Mouse (Mus musculus): ENCODE data around the gene Spred2. TPM values are rescaled to one million over a fixed set of nuclear protein-coding genes. Genes with fewer than 3 reads are reported as not detected.

Spred2 gene
- polyA plus RNA-seq, 1 experiment from 2014 or later: 8.4 TPM

DNA sequence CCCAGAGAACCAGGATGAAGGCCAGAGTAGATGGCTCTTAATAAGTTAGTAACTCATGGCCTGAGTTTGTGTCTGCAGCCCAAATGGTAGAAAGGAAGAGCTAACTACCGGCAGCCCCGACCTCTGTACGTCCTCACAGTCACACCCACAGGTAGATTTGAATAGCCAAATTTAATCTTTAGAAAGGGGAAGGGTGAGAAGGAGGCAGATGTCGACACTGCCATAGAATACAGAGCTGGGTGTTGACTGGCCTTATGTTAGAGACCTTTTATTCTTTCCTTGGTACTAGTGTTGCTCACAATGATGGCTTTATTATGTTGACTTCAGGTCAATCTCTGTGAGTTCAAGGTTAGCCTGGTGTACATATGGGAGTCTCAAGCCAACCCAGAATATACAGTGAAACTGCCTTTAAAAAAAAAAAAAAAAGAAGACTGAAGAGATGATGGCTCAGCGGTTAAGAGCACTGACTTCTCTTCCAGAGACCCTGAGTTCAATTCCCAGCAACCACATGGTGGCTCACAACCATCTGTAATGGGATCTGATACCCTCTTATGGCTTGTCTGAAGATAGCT, 61.2 kb downstream of the Spred2 start:
- WGBS: 76% methylated on average over 5 of the region's 5 CpGs
- no peak for ATAC-seq
- Histone ChIP-seq H3K9ac (replicated peaks; ENCODE audit: low read depth, low read length) (no peak overlapping the region), H3K27ac (ENCODE audit: low read length) (no peak overlapping the region), H3K9me3 (ENCODE audit: control insufficient read depth, low read length) (no peaks in the 10 kb centered on the region), H3K36me3 (ENCODE audit: control insufficient read depth, insufficient read depth) (no peaks in the 10 kb centered on the region), H3K4me3 (replicated peaks; ENCODE audit: low read length) (no peak overlapping the region), H3K4me2 (ENCODE audit: low read length) (no peak overlapping the region), H3K27me3 (replicated peaks; ENCODE audit: control insufficient read depth, insufficient read depth, low read length) (no peaks in the 10 kb centered on the region), H3K4me1 (replicated peaks; ENCODE audit: control insufficient read depth, insufficient read depth, low read length) (peaks cover 15% of the 10 kb centered on the region)

GRCm38 (mm10) chr11:19986443-19986861, 62.3 kb downstream of the Spred2 start:
- Histone ChIP-seq H3K9me3 (ENCODE audit: control insufficient read depth, low read length) (no peaks in the 10 kb centered on the region), H3K9ac (replicated peaks; ENCODE audit: low read depth, low read length) (no peak overlapping the region), H3K36me3 (ENCODE audit: control insufficient read depth, insufficient read depth) (no peaks in the 10 kb centered on the region), H3K4me1 (replicated peaks; ENCODE audit: control insufficient read depth, insufficient read depth, low read length) (peaks cover 17% of the 10 kb centered on the region), H3K4me3 (replicated peaks; ENCODE audit: low read length) (no peak overlapping the region), H3K4me2 (ENCODE audit: low read length) (no peak overlapping the region), H3K27me3 (replicated peaks; ENCODE audit: control insufficient read depth, insufficient read depth, low read length) (no peaks in the 10 kb centered on the region), H3K27ac (ENCODE audit: low read length) (no peak overlapping the region)
- no peak for ATAC-seq
- 50% methylated on average over 1 of the region's 1 CpGs for WGBS

DNA sequence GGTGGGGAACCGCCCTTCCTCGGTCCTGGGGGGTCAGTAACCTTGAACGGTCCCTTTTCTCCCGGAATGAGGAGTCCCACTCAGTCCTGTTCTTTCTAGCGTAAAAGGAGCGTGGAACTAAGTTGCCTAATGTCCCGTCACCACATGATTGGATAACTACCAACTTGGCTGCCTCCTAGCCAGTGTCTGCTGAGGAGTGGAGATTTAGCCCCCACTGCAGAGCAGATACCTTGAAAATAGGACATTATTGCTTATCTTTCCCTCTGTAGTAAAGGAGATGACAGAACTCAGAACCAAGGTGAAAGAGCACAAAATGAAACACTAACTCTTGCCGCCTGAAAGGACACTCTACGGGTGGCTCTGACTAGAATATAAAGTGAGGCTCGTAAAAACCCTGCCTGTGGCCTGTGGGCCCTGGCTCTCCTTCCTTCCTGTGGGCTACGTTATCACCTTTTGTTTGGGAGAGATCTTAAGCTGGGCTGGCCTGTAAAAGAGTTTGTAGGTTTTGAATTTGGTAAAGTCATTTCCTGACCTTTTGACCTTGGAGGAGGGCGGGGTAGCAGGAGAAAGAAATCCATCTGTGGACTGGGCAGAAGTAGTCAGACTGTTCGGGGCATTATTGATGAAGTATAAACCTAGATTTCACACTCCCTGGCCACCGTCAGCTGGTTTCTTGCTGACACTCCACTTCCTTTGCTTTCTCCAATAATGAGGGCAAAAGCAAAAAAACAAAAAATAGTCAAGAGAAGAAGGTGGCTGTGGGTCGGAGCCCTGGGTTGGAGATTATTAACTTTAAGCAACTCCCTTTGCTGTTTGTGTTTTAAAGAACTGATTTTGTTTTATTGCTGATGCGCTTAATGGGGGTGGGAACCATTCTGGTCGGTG, 62.9 kb downstream of the Spred2 start:
- Histone ChIP-seq H3K27ac (ENCODE audit: low read length) (no peak overlapping the region), H3K4me1 (replicated peaks; ENCODE audit: control insufficient read depth, insufficient read depth, low read length) (peaks cover 14% of the 10 kb centered on the region), H3K4me2 (ENCODE audit: low read length) (no peak overlapping the region), H3K9me3 (ENCODE audit: control insufficient read depth, low read length) (no peaks in the 10 kb centered on the region), H3K4me3 (replicated peaks; ENCODE audit: low read length) (no peak overlapping the region), H3K9ac (replicated peaks; ENCODE audit: low read depth, low read length) (no peak overlapping the region), H3K36me3 (ENCODE audit: control insufficient read depth, insufficient read depth) (no peaks in the 10 kb centered on the region), H3K27me3 (replicated peaks; ENCODE audit: control insufficient read depth, insufficient read depth, low read length) (no peaks in the 10 kb centered on the region)
- WGBS: 36% methylated on average over 17 of the region's 17 CpGs
- no peak for ATAC-seq

- no peaks in the 10 kb centered on the region for H3K36me3 ChIP-seq (ENCODE audit: control insufficient read depth, insufficient read depth)
- 19% methylated on average over 9 of the region's 9 CpGs for WGBS
- ATAC-seq: no peak
Measured at GRCm38 (mm10) chr11:19987756-19988091, 63.5 kb downstream of the Spred2 start.

GRCm38 (mm10) chr11:19988224-19988623, 64.0 kb downstream of the Spred2 start:
- Histone ChIP-seq H3K27ac (ENCODE audit: low read length) (no peak overlapping the region), H3K4me3 (replicated peaks; ENCODE audit: low read length) (no peak overlapping the region), H3K4me1 (replicated peaks; ENCODE audit: control insufficient read depth, insufficient read depth, low read length) (peaks cover 10% of the 10 kb centered on the region), H3K9ac (replicated peaks; ENCODE audit: low read depth, low read length) (no peak overlapping the region), H3K9me3 (ENCODE audit: control insufficient read depth, low read length) (no peaks in the 10 kb centered on the region), H3K36me3 (ENCODE audit: control insufficient read depth, insufficient read depth) (no peaks in the 10 kb centered on the region), H3K27me3 (replicated peaks; ENCODE audit: control insufficient read depth, insufficient read depth, low read length) (no peaks in the 10 kb centered on the region), H3K4me2 (ENCODE audit: low read length) (no peak overlapping the region)
- WGBS: 56% methylated on average over 5 of the region's 5 CpGs
- no peak for ATAC-seq

More at GRCm38 (mm10) chr11:19987756-19988091, 63.5 kb downstream of the Spred2 start:
- H3K4me1 ChIP-seq (replicated peaks; ENCODE audit: control insufficient read depth, insufficient read depth, low read length): peaks cover 10% of the 10 kb centered on the region
- H3K27ac ChIP-seq (ENCODE audit: low read length): no peak overlapping the region
- no peaks in the 10 kb centered on the region for H3K9me3 ChIP-seq (ENCODE audit: control insufficient read depth, low read length)
- H3K27me3 ChIP-seq (replicated peaks; ENCODE audit: control insufficient read depth, insufficient read depth, low read length): no peaks in the 10 kb centered on the region
- H3K4me2 ChIP-seq (ENCODE audit: low read length): no peak overlapping the region
- no peak overlapping the region for H3K9ac ChIP-seq (replicated peaks; ENCODE audit: low read depth, low read length)
- H3K4me3 ChIP-seq (replicated peaks; ENCODE audit: low read length): no peak overlapping the region

DNA sequence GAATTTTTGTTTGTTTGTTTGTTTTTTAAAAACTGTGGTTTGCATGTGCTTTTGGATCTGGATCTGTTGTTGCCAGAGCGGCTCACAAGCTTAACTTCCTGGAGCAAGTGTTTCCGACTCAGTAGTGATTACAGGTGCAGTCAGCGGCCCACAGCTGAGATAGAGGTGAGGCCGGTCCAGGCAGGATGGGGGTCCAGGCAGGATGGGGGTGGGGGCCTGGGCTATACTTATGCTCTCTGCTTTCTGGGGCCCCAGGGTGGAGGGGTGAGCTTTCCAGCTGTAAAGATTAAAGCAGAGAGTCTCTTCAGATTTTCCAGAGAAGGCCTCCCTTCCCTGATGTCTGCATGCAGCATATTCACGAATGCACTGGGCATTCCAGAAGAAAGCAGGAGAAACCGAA, 64.5 kb downstream of the Spred2 start:
- no peaks in the 10 kb centered on the region for H3K36me3 ChIP-seq (ENCODE audit: control insufficient read depth, insufficient read depth)
- H3K4me2 ChIP-seq (ENCODE audit: low read length): no peak overlapping the region
- H3K9me3 ChIP-seq (ENCODE audit: control insufficient read depth, low read length): no peaks in the 10 kb centered on the region
- no peak overlapping the region for H3K27ac ChIP-seq (ENCODE audit: low read length)
- WGBS: 82% methylated on average over 6 of the region's 6 CpGs
- peaks cover 10% of the 10 kb centered on the region for H3K4me1 ChIP-seq (replicated peaks; ENCODE audit: control insufficient read depth, insufficient read depth, low read length)
- no peaks in the 10 kb centered on the region for H3K27me3 ChIP-seq (replicated peaks; ENCODE audit: control insufficient read depth, insufficient read depth, low read length)
- no peak for ATAC-seq
- H3K4me3 ChIP-seq (replicated peaks; ENCODE audit: low read length): no peak overlapping the region
- no peak overlapping the region for H3K9ac ChIP-seq (replicated peaks; ENCODE audit: low read depth, low read length)

GRCm38 (mm10) chr11:19989141-19989910, 65.2 kb downstream of the Spred2 start:
- no peaks in the 10 kb centered on the region for H3K27me3 ChIP-seq (replicated peaks; ENCODE audit: control insufficient read depth, insufficient read depth, low read length)
- no peaks in the 10 kb centered on the region for H3K36me3 ChIP-seq (ENCODE audit: control insufficient read depth, insufficient read depth)
- ATAC-seq: no peak
- H3K4me1 ChIP-seq (replicated peaks; ENCODE audit: control insufficient read depth, insufficient read depth, low read length): peaks cover 10% of the 10 kb centered on the region
- H3K4me3 ChIP-seq (replicated peaks; ENCODE audit: low read length): no peak overlapping the region
- H3K9ac ChIP-seq (replicated peaks; ENCODE audit: low read depth, low read length): no peak overlapping the region
- H3K27ac ChIP-seq (ENCODE audit: low read length): no peak overlapping the region
- no peaks in the 10 kb centered on the region for H3K9me3 ChIP-seq (ENCODE audit: control insufficient read depth, low read length)
- WGBS: 95% methylated on average over 13 of the region's 13 CpGs
- H3K4me2 ChIP-seq (ENCODE audit: low read length): no peak overlapping the region

DNA sequence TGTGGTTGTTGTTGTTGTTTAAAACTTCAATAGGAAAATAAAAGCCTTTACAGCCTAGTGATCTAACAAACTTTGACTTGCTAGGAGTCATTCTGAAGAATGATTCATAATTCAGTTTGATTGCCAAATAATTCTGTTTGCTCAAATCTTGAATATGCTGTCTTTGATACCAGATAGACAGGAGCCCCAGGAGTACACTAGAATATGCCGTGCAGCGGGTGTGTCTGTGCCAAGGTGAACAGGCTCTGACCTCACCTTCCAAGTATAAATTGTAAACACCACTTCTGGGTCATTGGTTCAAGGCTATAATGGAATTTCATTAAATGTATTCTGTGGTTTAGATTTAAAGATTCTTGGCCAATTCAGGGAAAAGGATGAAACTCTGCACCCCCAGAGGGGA, 66.6 kb downstream of the Spred2 start:
- Histone ChIP-seq H3K4me3 (replicated peaks; ENCODE audit: low read length) (no peak overlapping the region), H3K9ac (replicated peaks; ENCODE audit: low read depth, low read length) (no peak overlapping the region), H3K36me3 (ENCODE audit: control insufficient read depth, insufficient read depth) (no peaks in the 10 kb centered on the region), H3K9me3 (ENCODE audit: control insufficient read depth, low read length) (no peaks in the 10 kb centered on the region), H3K27me3 (replicated peaks; ENCODE audit: control insufficient read depth, insufficient read depth, low read length) (no peaks in the 10 kb centered on the region), H3K4me2 (ENCODE audit: low read length) (no peak overlapping the region), H3K4me1 (replicated peaks; ENCODE audit: control insufficient read depth, insufficient read depth, low read length) (peaks cover 10% of the 10 kb centered on the region), H3K27ac (ENCODE audit: low read length) (no peak overlapping the region)
- 71% methylated on average over 2 of the region's 2 CpGs for WGBS
- ATAC-seq: no peak

- peaks cover 10% of the 10 kb centered on the region for H3K4me1 ChIP-seq (replicated peaks; ENCODE audit: control insufficient read depth, insufficient read depth, low read length)
- H3K36me3 ChIP-seq (ENCODE audit: control insufficient read depth, insufficient read depth): no peaks in the 10 kb centered on the region
- H3K27ac ChIP-seq (ENCODE audit: low read length): no peak overlapping the region
- H3K4me3 ChIP-seq (replicated peaks; ENCODE audit: low read length): no peak overlapping the region
- ATAC-seq: no peak
- WGBS: 55% methylated on average over 12 of the region's 12 CpGs
- no peaks in the 10 kb centered on the region for H3K27me3 ChIP-seq (replicated peaks; ENCODE audit: control insufficient read depth, insufficient read depth, low read length)
- H3K9ac ChIP-seq (replicated peaks; ENCODE audit: low read depth, low read length): no peak overlapping the region
- H3K9me3 ChIP-seq (ENCODE audit: control insufficient read depth, low read length): no peaks in the 10 kb centered on the region
- H3K4me2 ChIP-seq (ENCODE audit: low read length): no peak overlapping the region
Measured at GRCm38 (mm10) chr11:19991303-19991976, 67.3 kb downstream of the Spred2 start.

All from forebrain, embryonic 16.5 days (tissue).